Mouse (Mus musculus) megakaryocyte, embryonic 14.5 days (primary cell): ENCODE results near the gene Gpr27. TPM values are rescaled to one million over a fixed set of nuclear protein-coding genes. Genes with fewer than 3 reads are reported as not detected.
A peak's percentile ranks its signal among the peaks of the same experiment; 100 is the strongest.

Experiments used
- H3K27me3 ChIP-seq: replicated peaks from 2 replicates; pipeline ENCODE3; 2012; ENCODE audit warnings: inconsistent platforms
- H3K36me3 ChIP-seq: replicated peaks from 2 replicates; pipeline ENCODE3; 2012; ENCODE audit warnings: low read length, inconsistent platforms, mixed read lengths
- H3K4me1 ChIP-seq: 2 replicates; pipeline ENCODE4 v1.6.1; 2012; ENCODE audit warnings: inconsistent platforms
- H3K4me3 ChIP-seq: replicated peaks from 2 replicates; pipeline ENCODE3; 2012; ENCODE audit warnings: moderate library complexity, mild to moderate bottlenecking, inconsistent platforms
- H3K9me3 ChIP-seq: 2 replicates; pipeline ENCODE4 v1.6.1; 2012; ENCODE audit warnings: inconsistent platforms
- FLI1 ChIP-seq: IDR thresholded peaks from 2 replicates; pipeline ENCODE4 v1.6.1; 2012; ENCODE audit warnings: low read length, inconsistent platforms, mixed read lengths
- GATA1 ChIP-seq: IDR thresholded peaks from 3 replicates; pipeline ENCODE4 v1.6.1; 2012; ENCODE audit warnings: mixed read lengths, low read length, inconsistent platforms, borderline replicate concordance
- polyA plus RNA-seq: library from polyadenylated mRNA; stranded (reverse); fragments of >175 nt; gene quantifications from 2 replicates; pipeline ENCODE4 v1.2.3, GENCODE M21; 2012; ENCODE audit warnings: low replicate concordance; ENCODE audit not compliant: insufficient read depth

Gene Gpr27
- 0.15 TPM in 1 of 2 replicates, not detected in the other for polyA plus RNA-seq

GRCm38 (mm10) chr6:99692206-99692915 lies at the start of gene Gpr27:
Gene Gpr27, plus strand, starts transcription at chr6:99692679.
- TF ChIP-seq FLI1 (no peak), GATA1 (no peak)
- Histone ChIP-seq H3K27me3 (peaks cover 87% of the 10 kb centered on the region), H3K9me3 (no peaks in the 10 kb centered on the region), H3K4me3 (peak within 1 kb of the TSS; percentile 90), H3K4me1 (peaks cover 12% of the 10 kb centered on the region), H3K36me3 (no peaks in the 10 kb centered on the region)

GRCm38 (mm10) chr6:99643439-99644199 lies 48.9 kb upstream of the Gpr27 start:
- Histone ChIP-seq H3K36me3 (peaks cover 14% of the 10 kb centered on the region), H3K4me3 (no peak overlapping the region), H3K9me3 (no peaks in the 10 kb centered on the region), H3K27me3 (no peaks in the 10 kb centered on the region), H3K4me1 (peaks cover 2% of the 10 kb centered on the region; the same call in 1 of the 2 replicates)
- TF ChIP-seq FLI1 (no peak), GATA1 (no peak)

- no peak overlapping the region for H3K4me3 ChIP-seq
- H3K9me3 ChIP-seq = no peaks in the 10 kb centered on the region
- peaks cover 2% of the 10 kb centered on the region; the same call in 1 of the 2 replicates for H3K4me1 ChIP-seq
- no peak for TF ChIP-seq GATA1
- no peaks in the 10 kb centered on the region for H3K27me3 ChIP-seq
- H3K36me3 ChIP-seq = peaks cover 7% of the 10 kb centered on the region
Measured at GRCm38 (mm10) chr6:99644386-99644785, 48.1 kb upstream of the Gpr27 start.

DNA sequence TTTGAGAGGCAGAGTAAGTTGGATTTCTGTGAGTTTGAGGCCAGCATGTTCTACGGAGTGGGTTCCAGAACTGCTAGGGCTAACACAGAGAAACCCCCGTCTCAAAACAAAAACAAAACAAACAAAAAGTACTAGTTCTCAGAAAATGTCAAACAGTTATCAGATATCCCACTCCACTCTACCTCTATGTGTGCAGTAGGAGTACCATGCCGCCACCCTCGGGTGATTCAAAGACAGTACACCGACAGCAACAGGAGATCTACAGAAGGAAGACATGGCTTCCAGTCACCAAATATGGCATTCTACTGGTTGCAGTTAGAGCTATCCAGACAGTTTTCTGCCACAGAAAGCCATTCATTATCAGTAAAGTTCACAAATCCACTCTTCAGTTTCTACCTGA lies 47.6 kb upstream of the Gpr27 start:
- Histone ChIP-seq H3K4me1 (peaks cover 2% of the 10 kb centered on the region; the same call in 1 of the 2 replicates), H3K4me3 (no peak overlapping the region), H3K36me3 (peaks cover 6% of the 10 kb centered on the region), H3K9me3 (no peaks in the 10 kb centered on the region), H3K27me3 (no peaks in the 10 kb centered on the region)
- TF ChIP-seq FLI1 = no peak

GRCm38 (mm10) chr6:99646344-99646743 lies 46.1 kb upstream of the Gpr27 start:
- H3K4me3 ChIP-seq = no peak overlapping the region
- no peaks in the 10 kb centered on the region for H3K9me3 ChIP-seq
- peaks cover 2% of the 10 kb centered on the region for H3K36me3 ChIP-seq
- peaks cover 2% of the 10 kb centered on the region; the same call in 1 of the 2 replicates for H3K4me1 ChIP-seq
- TF ChIP-seq FLI1 (no peak), GATA1 (no peak)
- no peaks in the 10 kb centered on the region for H3K27me3 ChIP-seq

DNA sequence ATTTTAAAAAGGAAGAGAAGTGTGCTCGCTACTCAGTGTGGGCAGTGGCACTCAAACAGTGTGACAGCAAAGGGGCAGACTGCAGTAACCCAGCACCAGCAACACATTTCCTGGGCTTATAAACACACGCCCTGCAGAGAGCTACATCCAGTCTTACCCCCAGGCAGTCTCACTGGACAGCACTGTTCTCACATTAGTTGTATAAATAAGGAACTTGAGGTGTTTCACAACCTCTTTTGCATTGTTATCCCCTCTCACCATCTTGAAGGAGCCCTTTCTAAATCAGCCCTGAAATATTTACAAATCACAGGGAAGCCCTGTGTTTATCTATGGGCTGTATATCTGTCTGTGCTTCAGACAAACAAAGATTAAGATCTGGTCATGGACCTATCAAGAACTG lies 43.2 kb upstream of the Gpr27 start:
- no peaks in the 10 kb centered on the region for H3K9me3 ChIP-seq
- no peaks in the 10 kb centered on the region for H3K27me3 ChIP-seq
- peaks cover 7% of the 10 kb centered on the region; the same call in 1 of the 2 replicates for H3K4me1 ChIP-seq
- TF ChIP-seq FLI1 = no peak
- H3K4me3 ChIP-seq = no peak overlapping the region
- H3K36me3 ChIP-seq = peaks cover 2% of the 10 kb centered on the region

DNA sequence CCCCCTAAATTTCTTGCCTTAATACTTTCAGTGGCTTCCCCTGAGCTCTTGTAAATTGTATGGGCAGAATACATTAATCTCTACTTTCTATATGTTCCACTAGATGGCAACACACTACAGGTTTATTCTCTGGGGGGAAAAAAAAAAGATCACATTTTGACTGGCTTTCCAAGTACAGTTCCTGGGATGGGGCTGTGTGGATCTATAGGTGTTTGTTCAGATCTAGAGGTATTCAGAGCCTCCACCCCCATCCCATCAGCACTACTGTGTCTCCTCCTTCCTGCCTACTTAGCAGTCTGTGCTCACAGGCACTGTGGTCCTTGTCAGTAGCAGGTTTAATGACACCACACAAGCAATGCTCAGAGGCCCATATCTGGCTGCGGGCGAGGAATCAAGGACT lies 40.1 kb upstream of the Gpr27 start:
- Histone ChIP-seq H3K27me3 (no peaks in the 10 kb centered on the region), H3K4me1 (peaks cover 28% of the 10 kb centered on the region), H3K9me3 (no peaks in the 10 kb centered on the region), H3K4me3 (no peak overlapping the region), H3K36me3 (no peaks in the 10 kb centered on the region)
- TF ChIP-seq FLI1 (no peak), GATA1 (no peak)

DNA sequence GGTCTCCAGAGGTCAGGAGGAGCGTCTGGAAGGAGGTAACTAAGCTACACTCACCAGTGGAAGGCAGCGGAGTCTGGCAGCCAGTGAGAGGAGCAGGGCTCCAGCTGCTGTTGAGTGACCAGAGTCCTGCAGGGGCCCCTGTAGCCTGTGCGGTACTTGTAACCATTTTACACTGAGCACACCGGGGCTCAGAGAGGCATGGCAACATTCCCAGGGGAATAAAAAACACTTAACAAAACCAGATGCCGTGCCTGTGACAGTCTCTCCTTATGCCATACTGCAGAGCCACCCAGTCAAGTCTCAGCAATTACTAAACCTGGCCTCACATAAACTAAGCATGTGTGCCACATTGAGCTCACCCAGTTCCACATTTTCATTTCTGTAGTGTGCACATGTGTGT lies 38.1 kb upstream of the Gpr27 start:
- H3K4me1 ChIP-seq = peaks cover 41% of the 10 kb centered on the region
- TF ChIP-seq GATA1 = no peak
- H3K36me3 ChIP-seq = no peaks in the 10 kb centered on the region
- no peaks in the 10 kb centered on the region for H3K9me3 ChIP-seq
- peaks cover 2% of the 10 kb centered on the region for H3K27me3 ChIP-seq
- H3K4me3 ChIP-seq = no peak overlapping the region

GRCm38 (mm10) chr6:99655488-99655887 lies 37.0 kb upstream of the Gpr27 start:
- peaks cover 2% of the 10 kb centered on the region for H3K27me3 ChIP-seq
- no peaks in the 10 kb centered on the region for H3K9me3 ChIP-seq
- no peaks in the 10 kb centered on the region for H3K36me3 ChIP-seq
- peak overlapping the region; percentile 90 for H3K4me3 ChIP-seq
- TF ChIP-seq FLI1 = no peak
- H3K4me1 ChIP-seq = peaks cover 52% of the 10 kb centered on the region

DNA sequence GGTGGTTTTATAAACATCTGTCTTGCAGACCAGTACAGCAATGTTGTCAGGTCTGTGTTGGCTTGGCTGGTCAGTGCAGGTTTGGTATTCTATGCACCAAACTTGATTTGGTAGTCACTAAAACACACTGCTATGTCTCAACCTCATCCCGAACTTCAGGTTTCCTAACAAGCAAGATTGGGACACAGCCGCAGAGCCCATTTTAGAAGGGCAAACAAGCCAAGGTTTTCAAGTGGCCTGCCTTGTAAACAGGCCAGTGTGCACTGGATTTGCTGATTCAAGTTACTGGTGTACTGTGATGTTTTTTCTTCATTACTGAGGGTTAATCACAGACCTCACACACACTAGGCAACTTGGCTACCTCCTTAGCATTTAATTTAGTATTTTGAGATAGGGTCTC lies 36.4 kb upstream of the Gpr27 start:
- Histone ChIP-seq H3K36me3 (no peaks in the 10 kb centered on the region), H3K9me3 (no peaks in the 10 kb centered on the region), H3K27me3 (peaks cover 2% of the 10 kb centered on the region), H3K4me3 (peak overlapping the region; percentile 90), H3K4me1 (peaks cover 58% of the 10 kb centered on the region)
- TF ChIP-seq GATA1 = no peak
- TF ChIP-seq FLI1 = no peak
